23 mouse cellular contexts compared by ENCODE assay signal in the genomic region with DNA sequence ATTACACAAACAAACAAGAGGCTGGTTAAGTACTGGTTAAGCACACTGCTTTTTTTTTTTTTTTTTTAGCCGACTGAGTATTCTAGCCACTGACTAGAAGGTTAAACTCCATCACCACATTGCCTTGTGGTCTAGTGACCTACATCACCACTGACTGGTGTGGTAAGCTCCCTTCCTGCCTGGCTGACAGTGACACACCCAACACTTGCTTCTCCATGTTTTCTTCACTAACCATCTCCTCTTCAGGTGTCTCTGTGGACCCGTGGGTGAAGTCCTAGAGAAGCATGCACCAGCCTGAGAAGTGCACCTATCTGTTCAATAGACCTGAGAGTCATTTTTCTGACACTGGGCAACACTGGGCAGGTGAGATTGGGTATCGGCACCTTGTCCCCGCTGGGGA. TPM values are rescaled to one million over a fixed set of nuclear protein-coding genes. Genes with fewer than 3 reads are reported as not detected.
DNase-seq lines count a peak whose midpoint lies in the region; ATAC-seq and TF ChIP-seq lines count a peak whose summit lies in the region.
"Had no signal": no experiment of that assay in that cellular context is flagged by ENCODE, and none has a peak within 500 bp of the region (broad histone marks: within the 10 kb centered on the region; RNA-seq: fewer than 3 reads in every experiment).

No protein-coding gene starts in this region.

- WGBS in cerebellum, adult 2 months = 76% methylated on average over 4 of the region's 4 CpGs

- H3K27ac ChIP-seq in cerebellum, adult 2 months (ENCODE audit: insufficient read depth, low read length) = no peak overlapping the region
- H3K27ac ChIP-seq: embryonic facial prominence, embryonic 13.5 days; forebrain, embryonic 12.5 days; gastrocnemius, adult 2 months; hindbrain, embryonic 15.5 days; layer of hippocampus, adult 2 months; liver, embryonic 14.5 days; lung, embryonic 15.5 days; macrophage had no signal

- ATAC-seq in megakaryocyte, adult 5-6 weeks (ENCODE audit: poor library complexity, severe bottlenecking) = no peak
- ATAC-seq: intestine, postnatal 0 days had no signal

- peaks cover 23% of the 10 kb centered on the region for H3K4me1 ChIP-seq in megakaryocyte, embryonic 14.5 days
- H3K4me1 ChIP-seq in cerebellum, adult 2 months (ENCODE audit: control insufficient read depth, insufficient read depth, low read length) = no peaks in the 10 kb centered on the region; the same call in 1 of the 2 replicates
- H3K4me1 ChIP-seq: hindbrain, embryonic 15.5 days; lung, embryonic 15.5 days had no signal

- peak overlapping the region; percentile 31 for H3K4me3 ChIP-seq in megakaryocyte, embryonic 14.5 days (replicated peaks)
- H3K4me3 ChIP-seq in cerebellum, adult 2 months (replicated peaks; ENCODE audit: insufficient read depth, low read depth, low read length) = no peak overlapping the region
- H3K4me3 ChIP-seq: embryonic facial prominence, embryonic 13.5 days; erythroblast, embryonic 14.5 days; forebrain, embryonic 12.5 days; gastrocnemius, adult 2 months; hindbrain, embryonic 15.5 days; layer of hippocampus, adult 2 months; lung, embryonic 15.5 days had no signal

- TF ChIP-seq CTCF in cerebellum, adult 2 months (IDR thresholded peaks at IDR 0.05; ENCODE audit: borderline replicate concordance, insufficient read depth, low read depth, low read length) = no peak

- peaks cover 2% of the 10 kb centered on the region for H3K27me3 ChIP-seq in megakaryocyte, embryonic 14.5 days (replicated peaks)
- no peaks in the 10 kb centered on the region for H3K27me3 ChIP-seq in cerebellum, adult 2 months (ENCODE audit: control insufficient read depth, insufficient read depth, low read length)
- H3K27me3 ChIP-seq: embryonic facial prominence, embryonic 13.5 days; forebrain, embryonic 12.5 days; hindbrain, embryonic 15.5 days; lung, embryonic 15.5 days had no signal

- peak; percentile 40 for DNase-seq in induced T-regulatory cell, adult 2 months (ENCODE audit: low read depth)
- DNase-seq in thymus, postnatal 10 days (ENCODE audit: low spot score in 2 of 2) = peak; percentile 55 to 58
- no peak for DNase-seq in cerebellum, adult 11 months
- DNase-seq in cerebellum, adult 2 months = no peak
- DNase-seq in retina, postnatal 1 day = no peak
- DNase-seq: adrenal gland, postnatal 25 days; cerebellum, postnatal 14 days; embryo, embryonic 11 days; gastrocnemius, adult 2 months; kidney, postnatal 25 days had no signal

- no peak for TF ChIP-seq POLR2A in cerebellum, adult 2 months (IDR thresholded peaks at IDR 0.05; ENCODE audit: borderline replicate concordance, insufficient read depth, low read length)

- peaks cover 3% of the 10 kb centered on the region; the same call in 1 of the 2 replicates for H3K9me3 ChIP-seq in megakaryocyte, embryonic 14.5 days
- H3K9me3 ChIP-seq: embryonic facial prominence, embryonic 13.5 days; forebrain, embryonic 12.5 days; hindbrain, embryonic 15.5 days; lung, embryonic 15.5 days had no signal

- no peaks in the 10 kb centered on the region for H3K36me3 ChIP-seq in megakaryocyte, embryonic 14.5 days (replicated peaks; ENCODE audit: low read length)
- H3K36me3 ChIP-seq: embryonic facial prominence, embryonic 13.5 days; forebrain, embryonic 12.5 days; hindbrain, embryonic 15.5 days; lung, embryonic 15.5 days had no signal

RNA-seq across cellular contexts. Expression of a gene that starts 51.0 kb away (rescaled TPM):
- polyA plus RNA-seq in megakaryocyte, embryonic 14.5 days (2012; ENCODE audit: insufficient read depth, low replicate concordance) = 0.18 TPM in 1 of 2 replicates, not detected in the other
- total RNA-seq in megakaryocyte, adult 5-6 weeks (2015) = not detected in 2 replicates
- total RNA-seq in megakaryocyte, adult 5-6 weeks (2017) = not detected in 2 replicates
- 8.1 and 9.8 TPM in 2 replicates for polyA plus RNA-seq in cerebellum, adult 2 months (2012; rRNA removed)
- total RNA-seq: hematopoietic stem cell, adult 5-6 weeks; neutrophil, adult 5-6 weeks had no signal
- polyA plus RNA-seq: erythroblast, embryonic 14.5 days; macrophage had no signal

Comparison
In these comparisons a context has a peak if more than half of its experiments do, and no peak if none do; other contexts are left out.
1. DNase-seq: peak in induced T-regulatory cell, adult 2 months (single experiment) and thymus, postnatal 10 days (2 of 2); none in cerebellum, adult 11 months (single experiment), cerebellum, adult 2 months (0 of 2) and retina, postnatal 1 day (single experiment).